Mouse (Mus musculus): ENCODE results near the gene Tspan32.

The Tspan32 gene

GRCm38 (mm10) chr7:143004727-143005343 is at the start of gene Tspan32:
TSS of gene Tspan32 (plus strand) at chr7:143005046.
- CTCF ChIA-PET, result interaction anchor here (0.6 to 1.4 kb wide), 3 partner anchors 48 to 111 kb away, joined by 3 to 4 read pairs (median 3); partner anchors contain the start of gene Cd81

- CTCF ChIA-PET, result interaction anchor here (0.7 kb wide), 1 partner anchor 130 kb away, joined by 3 read pairs; no protein-coding TSS in a partner anchor
Observed at GRCm38 (mm10) chr7:142956018-142956417, 48.8 kb upstream of the Tspan32 start.

- CTCF ChIA-PET, result no interaction called here
Observed at GRCm38 (mm10) chr7:142958817-142959216, 46.0 kb upstream of the Tspan32 start.

- CTCF ChIA-PET, result no interaction called here
Observed at GRCm38 (mm10) chr7:142959752-142960151, 45.1 kb upstream of the Tspan32 start.

GRCm38 (mm10) chr7:142967414-142967883 is 37.4 kb upstream of the Tspan32 start:
- CTCF ChIA-PET, result no interaction called here

GRCm38 (mm10) chr7:142967884-142968808 is 36.7 kb upstream of the Tspan32 start:
- CTCF ChIA-PET, result no interaction called here

GRCm38 (mm10) chr7:142968809-142969511 is 35.9 kb upstream of the Tspan32 start, which contains the start of gene Ascl2:
TSS of gene Ascl2 (minus strand) at chr7:142969264.
- CTCF ChIA-PET, result no interaction called here

- CTCF ChIA-PET, result no interaction called here
Observed at GRCm38 (mm10) chr7:142981908-142982307, 22.9 kb upstream of the Tspan32 start.

- CTCF ChIA-PET, result no interaction called here
Observed at GRCm38 (mm10) chr7:142985146-142985545, 19.7 kb upstream of the Tspan32 start.

- CTCF ChIA-PET, result no interaction called here
Observed at GRCm38 (mm10) chr7:142987718-142988117, 17.1 kb upstream of the Tspan32 start.

- CTCF ChIA-PET, result no interaction called here
Observed at GRCm38 (mm10) chr7:142995004-142995403, 9.8 kb upstream of the Tspan32 start.

GRCm38 (mm10) chr7:142995630-142996338 is 9.1 kb upstream of the Tspan32 start:
- CTCF ChIA-PET, result no interaction called here

- CTCF ChIA-PET, result no interaction called here
Observed at GRCm38 (mm10) chr7:142996998-142997397, 7.8 kb upstream of the Tspan32 start.

- CTCF ChIA-PET, result no interaction called here
Observed at GRCm38 (mm10) chr7:142997403-142998150, 7.3 kb upstream of the Tspan32 start.

- CTCF ChIA-PET, result no interaction called here
Observed at GRCm38 (mm10) chr7:143002679-143003078, 2.2 kb upstream of the Tspan32 start.

- CTCF ChIA-PET, result interaction anchor here (0.6 to 1.4 kb wide), 3 partner anchors 47 to 111 kb away, joined by 3 to 4 read pairs (median 3); partner anchors contain the start of gene Cd81
Observed at GRCm38 (mm10) chr7:143005344-143006096, 674 bp downstream of the Tspan32 start.

GRCm38 (mm10) chr7:143006097-143006755 is 1.4 kb downstream of the Tspan32 start:
- CTCF ChIA-PET, result interaction anchor here (1.4 to 2.5 kb wide), 2 partner anchors 46 to 68 kb away, joined by 3 to 26 read pairs; partner anchors contain the start of gene Cd81

GRCm38 (mm10) chr7:143006756-143007598 is 2.1 kb downstream of the Tspan32 start:
- CTCF ChIA-PET, result interaction anchor here (0.7 to 2.5 kb wide), 2 partner anchors 67 to 1774 kb away, joined by 17 to 26 read pairs; no protein-coding TSS in a partner anchor

Data from spleen, embryonic (tissue).